Mouse (Mus musculus) CH12.LX (cell line): ENCODE results near the gene Gm21970. TPM values are rescaled to one million over a fixed set of nuclear protein-coding genes. Genes with fewer than 3 reads are reported as not detected.

Experiments used
- DNase-seq: peaks from one replicate; pipeline ENCODE4 v3.0.0-alpha.2; 2013; ENCODE audit errors: extremely low read depth
- H3K27ac ChIP-seq: 2 replicates; pipeline ENCODE4 v1.5.1; 2012; ENCODE audit warnings: low read depth, mild to moderate bottlenecking, control low read depth, moderate library complexity; ENCODE audit not compliant: insufficient read depth
- H3K27me3 ChIP-seq: replicated peaks from 2 replicates; pipeline ENCODE3; 2012; ENCODE audit warnings: inconsistent platforms
- H3K36me3 ChIP-seq, 2 experiments: replicated peaks in 1 of 2; 2 replicates each; pipeline versions ENCODE3 to v1.6.1; 2012; ENCODE audit warnings: inconsistent platforms in 1 of 2, low read length in 1 of 2, mild to moderate bottlenecking in 1 of 2, mixed read lengths in 1 of 2, moderate library complexity in 1 of 2; ENCODE audit not compliant: control insufficient read depth in 1 of 2, insufficient read depth in 1 of 2
- H3K4me1 ChIP-seq, 2 experiments: 2 replicates each; pipeline ENCODE4 v1.6.1; 2012; ENCODE audit warnings: inconsistent platforms in 1 of 2, moderate library complexity in 1 of 2; ENCODE audit not compliant: insufficient read depth in 2 of 2, control insufficient read depth in 1 of 2
- H3K4me2 ChIP-seq: 2 replicates; pipeline ENCODE4 v1.6.1; 2012; ENCODE audit warnings: low read depth, mild to moderate bottlenecking, control low read depth; ENCODE audit not compliant: poor library complexity, insufficient read depth, severe bottlenecking
- H3K4me3 ChIP-seq, 3 experiments: fragments of 150-350 bp in 1 of 3; sonication (generic) in 1 of 3; replicated peaks in 1 of 3; 2 replicates each; pipeline versions ENCODE3 to v1.5.1; 2011 to 2012; ENCODE audit warnings: low read depth in 2 of 3, low read length in 2 of 3, mild to moderate bottlenecking in 2 of 3, moderate library complexity in 2 of 3, control low read depth in 1 of 3, improper control_type of control experiment in 1 of 3, inconsistent platforms in 1 of 3, mixed read lengths in 1 of 3; ENCODE audit not compliant: poor library complexity in 1 of 3
- H3K79me2 ChIP-seq: replicated peaks from 2 replicates; pipeline ENCODE4 v1.6.1; 2012; ENCODE audit warnings: mild to moderate bottlenecking, moderate library complexity; ENCODE audit not compliant: control insufficient read depth, poor library complexity, insufficient read depth, severe bottlenecking; ENCODE audit errors: extremely low read depth
- H3K9ac ChIP-seq: 2 replicates; pipeline ENCODE4 v1.6.1; 2012; ENCODE audit warnings: low read depth, mild to moderate bottlenecking, control low read depth, moderate library complexity; ENCODE audit not compliant: insufficient read depth
- H3K9me3 ChIP-seq: replicated peaks from 2 replicates; pipeline ENCODE3; 2012; ENCODE audit warnings: low read length, inconsistent platforms, mixed read lengths
- CHD2 ChIP-seq: IDR thresholded peaks from 2 replicates; pipeline ENCODE4 v1.6.1; 2011; ENCODE audit warnings: low read length, improper control_type of control experiment
- CTCF ChIP-seq, 2 experiments: IDR thresholded peaks in 1 of 2; conservative IDR thresholded peaks in 1 of 2; 2 replicates each; pipeline ENCODE4 v1.5.1; 2011 to 2012; ENCODE audit warnings: low read depth in 2 of 2, low read length in 2 of 2, improper control_type of control experiment in 1 of 2, inconsistent platforms in 1 of 2, mild to moderate bottlenecking in 1 of 2, moderate library complexity in 1 of 2
- ELF1 ChIP-seq: IDR thresholded peaks from 2 replicates; pipeline ENCODE4 v1.6.1; 2014; ENCODE audit warnings: low read depth, mild to moderate bottlenecking, inconsistent platforms, low read length, improper control_type of control experiment
- EP300 ChIP-seq: IDR thresholded peaks from 2 replicates; pipeline ENCODE4 v1.6.1; 2011; ENCODE audit warnings: low read length, improper control_type of control experiment
- ETS1 ChIP-seq: conservative IDR thresholded peaks from 2 replicates; pipeline ENCODE4 v1.6.1; 2012; ENCODE audit warnings: low read depth, mild to moderate bottlenecking, inconsistent platforms, low read length, improper control_type of control experiment, moderate library complexity
- IRF4 ChIP-seq: IDR thresholded peaks from 2 replicates; pipeline ENCODE4 v1.6.1; 2014; ENCODE audit warnings: low read depth, mild to moderate bottlenecking, inconsistent platforms, low read length, improper control_type of control experiment
- JUND ChIP-seq: conservative IDR thresholded peaks from 2 replicates; pipeline ENCODE4 v1.6.1; 2011; ENCODE audit warnings: low read depth, low read length, improper control_type of control experiment
- MAFK ChIP-seq: IDR thresholded peaks from 2 replicates; pipeline ENCODE4 v1.6.1; 2011; ENCODE audit warnings: low read length, improper control_type of control experiment; ENCODE audit not compliant: insufficient replicate concordance
- MAX ChIP-seq: IDR thresholded peaks from 2 replicates; pipeline ENCODE4 v1.6.1; 2011; ENCODE audit warnings: low read length, improper control_type of control experiment
- MEF2A ChIP-seq: IDR thresholded peaks from 2 replicates; pipeline ENCODE4 v1.6.1; 2014; ENCODE audit warnings: low read depth, mild to moderate bottlenecking, inconsistent platforms, low read length, improper control_type of control experiment, borderline replicate concordance
- MXI1 ChIP-seq: IDR thresholded peaks from 2 replicates; pipeline ENCODE4 v1.6.1; 2011; ENCODE audit warnings: mild to moderate bottlenecking, low read depth, low read length, improper control_type of control experiment
- NELFE ChIP-seq: IDR thresholded peaks from 2 replicates; pipeline ENCODE4 v1.6.1; 2011; ENCODE audit warnings: low read depth, low read length, improper control_type of control experiment
- POLR2AphosphoS2 ChIP-seq: IDR thresholded peaks from 2 replicates; pipeline ENCODE4 v1.6.1; 2011; ENCODE audit warnings: low read depth, low read length, improper control_type of control experiment
- SIN3A ChIP-seq: IDR thresholded peaks from 2 replicates; pipeline ENCODE4 v1.6.1; 2012; ENCODE audit warnings: low read length, improper control_type of control experiment, inconsistent platforms
- TBP ChIP-seq: conservative IDR thresholded peaks from 2 replicates; pipeline ENCODE4 v1.6.1; 2011; ENCODE audit warnings: low read depth, low read length, improper control_type of control experiment
- UBTF ChIP-seq: IDR thresholded peaks from 2 replicates; pipeline ENCODE4 v1.6.1; 2012; ENCODE audit warnings: low read depth, mild to moderate bottlenecking, inconsistent platforms, low read length, improper control_type of control experiment, moderate library complexity
- ZC3H11A ChIP-seq: IDR thresholded peaks from 2 replicates; pipeline ENCODE4 v1.6.1; 2012; ENCODE audit warnings: low read depth, mild to moderate bottlenecking, inconsistent platforms, low read length, improper control_type of control experiment
- ZKSCAN1 ChIP-seq: IDR thresholded peaks from 2 replicates; pipeline ENCODE4 v1.6.1; 2012; ENCODE audit warnings: low read depth, inconsistent platforms, low read length, improper control_type of control experiment, borderline replicate concordance
- ZNF384 ChIP-seq: IDR thresholded peaks from 2 replicates; pipeline ENCODE4 v1.6.1; 2012; ENCODE audit warnings: low read depth, low read length, improper control_type of control experiment, inconsistent platforms
- dilution Hi-C: fragments of 300-500 bp; cut with MboI; formaldehyde crosslinking; loops from 2 replicates; pipeline ENCODE4 v1.14.3; 2020; ENCODE audit warnings: low sequenced_read_pairs; ENCODE audit not compliant: extremely low pct_unique_long_range_greater_than_20kb, extremely low pct_ligation_motif_present
- in situ Hi-C: fragments of 300-500 bp; cut with MboI; formaldehyde crosslinking; loops from 3 replicates; pipeline ENCODE4 v1.14.3; 2019; ENCODE audit warnings: low sequenced_read_pairs, low pct_ligation_motif_present, low pct_unique_long_range_greater_than_20kb, mixed read lengths
- polyA plus RNA-seq: library from polyadenylated mRNA; unstranded; fragments of >175 nt; gene quantifications from 2 replicates; pipeline ENCODE4 v1.2.1, GENCODE M21; 2012; ENCODE audit warnings: low read depth; ENCODE audit not compliant: insufficient read length
- total RNA-seq, 2 experiments: library from RNA; depleted of rRNA; stranded (reverse); fragments of 300-350 nt in 1 of 2; fragments of >200 nt in 1 of 2; gene quantifications; 2 replicates each; pipeline ENCODE4 v1.2.3; 2012 to 2014

The Gm21970 gene
- total and polyA plus RNA-seq, 3 experiments: not detected

DNA sequence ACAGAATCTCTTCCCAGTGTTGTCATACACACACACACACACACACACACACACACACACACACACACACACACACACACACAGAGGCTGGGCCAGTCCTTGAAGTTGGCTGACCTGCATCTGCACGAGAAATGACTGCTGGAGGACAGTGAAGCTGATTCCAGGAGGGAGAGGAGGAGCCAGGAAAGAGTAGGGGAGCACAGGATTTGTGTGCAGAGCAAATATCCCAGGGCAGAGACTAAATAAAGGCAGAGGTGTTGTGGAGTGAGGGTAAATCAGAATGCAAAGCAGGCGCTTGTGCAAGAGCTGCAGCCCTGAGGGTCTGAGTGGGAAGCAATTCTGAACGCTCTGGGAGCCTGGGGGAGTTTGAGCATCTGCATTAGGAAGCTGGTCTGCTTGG is 31.4 kb upstream of the Gm21970 start:
- Histone ChIP-seq H3K4me2 (no peak overlapping the region), H3K9ac (no peak overlapping the region), H3K4me1 (peaks cover 14 to 41% of the 10 kb centered on the region in 2 experiments; a peak in 3 of 4 replicates), H3K79me2 (no peaks in the 10 kb centered on the region), H3K9me3 (no peaks in the 10 kb centered on the region), H3K27ac (no peak overlapping the region), H3K27me3 (no peaks in the 10 kb centered on the region), H3K4me3 (no peak overlapping the region), H3K36me3 (no peaks in the 10 kb centered on the region)
- dilution Hi-C loops (no loop called here), in situ Hi-C loops (loop anchor here (10.0 to 25.0 kb wide), 4 partner anchors 125 to 927 kb away; partner anchors contain the start of genes Ifnar1, Kcne2 and Tmem50b)
- no peak for DNase-seq
- TF ChIP-seq ELF1: no peak
- TF ChIP-seq ZKSCAN1: no peak
- no peak for TF ChIP-seq ZC3H11A
- no peak for TF ChIP-seq MXI1
- TF ChIP-seq MAX: no peak
- TF ChIP-seq UBTF: no peak
- TF ChIP-seq EP300: no peak

DNA sequence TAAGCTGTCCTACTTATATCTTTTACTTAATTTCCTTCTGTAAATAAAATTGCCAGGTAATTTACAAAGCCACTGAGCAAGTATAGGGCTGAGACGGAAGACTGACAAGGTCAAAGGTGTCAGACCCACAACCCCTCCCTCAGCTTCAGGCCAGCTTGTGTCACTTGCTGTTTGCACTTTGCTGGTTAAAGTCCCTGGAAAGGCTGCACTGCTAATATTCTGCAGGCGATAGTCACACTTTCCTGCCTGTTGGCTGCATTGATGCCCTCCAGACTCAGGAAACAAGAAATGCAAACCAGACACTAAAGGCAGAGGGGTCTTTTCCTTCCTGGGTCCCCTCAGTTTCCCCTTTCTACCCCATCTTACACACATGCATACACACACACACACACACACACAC is 29.5 kb upstream of the Gm21970 start:
- Histone ChIP-seq H3K9me3 (no peaks in the 10 kb centered on the region), H3K4me3 (peak overlapping the region in 1 of 3 experiments; percentile 40), H3K79me2 (no peaks in the 10 kb centered on the region), H3K27ac (no peak overlapping the region), H3K4me1 (peaks cover 22 to 50% of the 10 kb centered on the region in 2 experiments), H3K36me3 (no peaks in the 10 kb centered on the region), H3K4me2 (no peak overlapping the region)
- dilution Hi-C loops: no loop called here
- no peak for TF ChIP-seq MEF2A
- TF ChIP-seq UBTF: no peak
- TF ChIP-seq NELFE: no peak
- no peak for TF ChIP-seq TBP
- TF ChIP-seq ZC3H11A: no peak
- no peak for TF ChIP-seq POLR2AphosphoS2
- TF ChIP-seq MAX: no peak
- no peak for TF ChIP-seq CHD2
- TF ChIP-seq IRF4: no peak
- TF ChIP-seq ELF1: no peak
- TF ChIP-seq MAFK: no peak
- TF ChIP-seq CTCF (conservative IDR thresholded peaks at IDR 0.05 in 1 of 2, IDR thresholded peaks at IDR 0.05 in 1 of 2; ENCODE audit: low read depth in 2 of 2, low read length in 2 of 2): no peak
- no peak for TF ChIP-seq SIN3A
- no peak for TF ChIP-seq JUND
- TF ChIP-seq ZNF384: no peak
- TF ChIP-seq ETS1: no peak
- TF ChIP-seq, all 38 proteins: peak for 0
- Histone ChIP-seq H3K9ac (no peak overlapping the region), H3K27me3 (no peaks in the 10 kb centered on the region)
- DNase-seq: no peak
- in situ Hi-C loops: loop anchor here (10.0 to 25.0 kb wide), 4 partner anchors 123 to 925 kb away; partner anchors contain the start of genes Ifnar1, Kcne2 and Tmem50b
